Mouse (Mus musculus): ENCODE measurements around the gene Ctsll3. TPM values are rescaled to one million over a fixed set of nuclear protein-coding genes. Genes with fewer than 3 reads are reported as not detected.

The Ctsll3 gene
- polyA plus RNA-seq, 2 experiments from 2014 or later = not detected

Other genes with a start within 250 kb of the Ctsll3 start
- gene Dapk1, start 200.9 kb downstream of the Ctsll3 start, polyA plus RNA-seq (2017; shearing (Covaris generic)) = 1 to 10 TPM; 1.4 to 1.8 TPM
- not detected for gene BC051665, start 16.5 kb downstream of the Ctsll3 start, polyA plus RNA-seq (2017; shearing (Covaris generic))
- gene 4930486L24Rik, start 61.6 kb upstream of the Ctsll3 start, polyA plus RNA-seq (2017; shearing (Covaris generic)) = 1 to 10 TPM; 1.2 to 1.6 TPM
- gene Gm49392, start 94.0 kb upstream of the Ctsll3 start, polyA plus RNA-seq (2017; shearing (Covaris generic)) = not detected
- gene Ctla2b, start 94.6 kb upstream of the Ctsll3 start, polyA plus RNA-seq (2017; shearing (Covaris generic)) = 1 to 10 TPM; 7.5 to 8.0 TPM
- not detected for gene Tpbpb, start 102.0 kb upstream of the Ctsll3 start, polyA plus RNA-seq (2017; shearing (Covaris generic))
- not detected for gene Gm49393, start 132.7 kb upstream of the Ctsll3 start, polyA plus RNA-seq (2017; shearing (Covaris generic))
- gene Gm49391, start 133.7 kb upstream of the Ctsll3 start, polyA plus RNA-seq (2017; shearing (Covaris generic)) = not detected
- gene Ctla2a, start 133.8 kb upstream of the Ctsll3 start, polyA plus RNA-seq (2017; shearing (Covaris generic)) = 10 to 100 TPM; 25.4 to 33.4 TPM
- not detected for gene Tpbpa, start 139.1 kb upstream of the Ctsll3 start, polyA plus RNA-seq (2017; shearing (Covaris generic))
- not detected for gene Ctsj, start 203.1 kb upstream of the Ctsll3 start, polyA plus RNA-seq (2017; shearing (Covaris generic))
- gene Ctsq, start 237.8 kb upstream of the Ctsll3 start, polyA plus RNA-seq (2017; shearing (Covaris generic)) = not detected

All from CD4-positive, CD25-positive, alpha-beta regulatory T cell, adult 4 months (primary cell).